Mouse (Mus musculus): Measurements from ENCODE around the gene Ckap5. TPM values are rescaled to one million over a fixed set of nuclear protein-coding genes. Genes with fewer than 3 reads are reported as not detected.

Ckap5 gene
- polyA plus RNA-seq, 1 experiment from 2014 or later = 63.7 TPM

DNA sequence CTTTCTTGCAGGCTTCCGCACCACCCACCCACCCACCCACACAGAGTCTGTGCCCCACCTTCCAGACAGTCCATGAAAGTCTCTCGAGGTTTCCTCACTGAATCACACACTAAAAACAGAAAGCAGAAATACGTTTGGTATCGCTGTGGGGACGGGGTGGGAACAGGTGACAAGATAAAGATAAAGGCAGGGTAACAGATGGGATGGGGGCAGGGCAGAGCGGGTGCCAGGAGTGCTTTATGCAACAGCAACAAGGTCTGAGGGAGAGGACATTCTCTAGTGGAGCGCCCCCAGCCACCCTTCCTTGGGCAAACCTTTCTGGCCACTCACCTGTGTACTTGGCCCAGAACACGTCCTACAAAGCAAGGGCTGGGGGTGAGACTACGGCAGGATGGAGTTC lies 108.3 kb downstream of the Ckap5 start:
- no peak overlapping the region for H3K4me3 ChIP-seq (ENCODE audit: low read length)
- no peak overlapping the region for H3K27ac ChIP-seq (ENCODE audit: low read length)
- 78% methylated on average over 9 of the region's 9 CpGs for WGBS
- H3K36me3 ChIP-seq (ENCODE audit: insufficient read depth, low read length) = no peaks in the 10 kb centered on the region
- H3K27me3 ChIP-seq (ENCODE audit: insufficient read depth, low read length) = no peaks in the 10 kb centered on the region
- no peak overlapping the region for H3K4me2 ChIP-seq (replicated peaks; ENCODE audit: low read depth, low read length)
- ATAC-seq (ENCODE audit: low FRiP score, low TSS enrichment) = no peak
- H3K9ac ChIP-seq (replicated peaks; ENCODE audit: low read length) = no peak overlapping the region
- no peaks in the 10 kb centered on the region for H3K4me1 ChIP-seq (ENCODE audit: insufficient read depth, low read length)
- no peaks in the 10 kb centered on the region for H3K9me3 ChIP-seq (ENCODE audit: low read length)

DNA sequence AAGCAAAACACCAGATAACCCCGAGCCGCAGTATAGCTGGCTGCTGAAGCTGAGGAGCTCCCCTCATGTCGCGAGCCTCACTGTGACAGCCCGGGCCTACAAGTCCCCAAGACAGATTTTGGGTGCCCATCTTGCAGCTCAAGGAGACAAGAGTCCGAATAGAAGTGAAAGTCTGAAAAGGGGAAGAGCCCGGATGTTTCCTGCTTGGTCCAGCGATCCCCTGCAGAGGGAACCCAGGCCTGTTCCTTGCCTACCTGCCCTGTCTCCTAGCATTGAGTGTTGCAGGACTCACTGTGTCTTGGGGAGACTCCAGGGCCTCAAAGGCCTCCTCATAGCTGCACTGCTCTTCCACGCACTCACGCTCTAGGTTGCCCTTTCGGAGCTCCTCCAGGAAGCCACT lies 108.9 kb downstream of the Ckap5 start:
- Histone ChIP-seq H3K27me3 (ENCODE audit: insufficient read depth, low read length) (no peaks in the 10 kb centered on the region), H3K4me1 (ENCODE audit: insufficient read depth, low read length) (no peaks in the 10 kb centered on the region), H3K4me3 (ENCODE audit: low read length) (no peak overlapping the region), H3K4me2 (replicated peaks; ENCODE audit: low read depth, low read length) (no peak overlapping the region), H3K36me3 (ENCODE audit: insufficient read depth, low read length) (no peaks in the 10 kb centered on the region), H3K27ac (ENCODE audit: low read length) (no peak overlapping the region), H3K9me3 (ENCODE audit: low read length) (no peaks in the 10 kb centered on the region), H3K9ac (replicated peaks; ENCODE audit: low read length) (no peak overlapping the region)
- 84% methylated on average over 11 of the region's 11 CpGs for WGBS
- ATAC-seq (ENCODE audit: low FRiP score, low TSS enrichment) = no peak

DNA sequence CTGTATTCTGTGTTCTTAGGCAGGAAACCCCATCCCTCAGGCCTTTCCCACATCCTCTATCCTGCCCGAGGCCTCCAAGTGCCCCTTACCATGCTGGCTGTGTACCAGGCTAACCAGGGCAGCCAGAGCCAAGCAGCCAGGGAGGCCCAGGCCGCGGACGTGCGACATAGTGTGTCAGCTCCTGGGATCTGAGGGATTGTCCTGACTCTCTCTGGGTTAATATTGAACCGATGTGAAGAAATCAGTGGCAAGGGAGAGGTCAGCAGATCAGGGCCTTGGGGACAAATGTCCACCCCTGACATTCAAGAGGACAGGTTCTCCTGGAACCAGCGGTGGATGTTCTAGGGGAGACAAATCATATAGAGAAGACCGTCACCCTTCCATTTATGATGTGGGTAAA lies 109.7 kb downstream of the Ckap5 start, which contains the start of gene F2:
Gene F2 (minus strand): TSS at position 186 of the 400 bp plus-strand sequence.
- Histone ChIP-seq H3K27ac (ENCODE audit: low read length) (no peak within 1 kb of the TSS), H3K4me1 (ENCODE audit: insufficient read depth, low read length) (no peaks in the 10 kb centered on the region), H3K9ac (replicated peaks; ENCODE audit: low read length) (no peak within 1 kb of the TSS), H3K36me3 (ENCODE audit: insufficient read depth, low read length) (no peaks in the 10 kb centered on the region), H3K27me3 (ENCODE audit: insufficient read depth, low read length) (no peaks in the 10 kb centered on the region), H3K4me2 (replicated peaks; ENCODE audit: low read depth, low read length) (no peak within 1 kb of the TSS), H3K9me3 (ENCODE audit: low read length) (no peaks in the 10 kb centered on the region), H3K4me3 (ENCODE audit: low read length) (no peak within 1 kb of the TSS)
- ATAC-seq (ENCODE audit: low FRiP score, low TSS enrichment) = no peak
- 89% methylated on average over 8 of the region's 8 CpGs for WGBS

DNA sequence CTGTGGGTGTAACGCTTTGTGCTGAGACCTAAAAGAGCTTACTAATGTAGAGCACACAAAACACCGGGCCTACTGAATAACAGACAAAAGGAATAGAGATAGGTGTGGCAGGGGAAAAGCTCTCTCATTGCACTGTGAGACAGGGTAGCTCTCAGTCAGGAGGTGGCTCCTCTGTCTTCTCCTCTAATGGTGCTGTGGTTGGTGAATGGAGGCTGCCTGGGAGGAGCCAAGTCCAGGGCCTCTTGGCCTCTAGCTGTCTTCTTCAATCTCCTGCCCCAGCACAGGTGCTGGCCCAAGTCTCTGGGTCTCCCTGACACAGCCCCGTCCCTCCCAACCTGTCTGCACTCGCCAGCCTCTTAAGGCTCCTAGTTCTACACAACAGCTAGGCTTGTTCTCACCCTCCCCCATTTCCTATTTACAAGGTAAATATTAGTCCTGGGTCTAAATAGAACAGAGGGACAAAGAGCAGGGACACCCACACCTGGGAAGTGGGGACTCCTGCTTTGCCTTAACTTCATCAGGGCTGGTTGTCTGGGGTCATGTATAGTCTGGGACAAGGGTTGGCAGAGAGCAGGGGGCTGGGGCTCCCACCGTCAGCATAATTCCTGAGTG lies 110.3 kb downstream of the Ckap5 start:
- Histone ChIP-seq H3K9ac (replicated peaks; ENCODE audit: low read length) (no peak overlapping the region), H3K4me1 (ENCODE audit: insufficient read depth, low read length) (no peaks in the 10 kb centered on the region), H3K4me3 (ENCODE audit: low read length) (no peak overlapping the region), H3K9me3 (ENCODE audit: low read length) (no peaks in the 10 kb centered on the region), H3K27ac (ENCODE audit: low read length) (no peak overlapping the region), H3K36me3 (ENCODE audit: insufficient read depth, low read length) (no peaks in the 10 kb centered on the region), H3K27me3 (ENCODE audit: insufficient read depth, low read length) (no peaks in the 10 kb centered on the region), H3K4me2 (replicated peaks; ENCODE audit: low read depth, low read length) (no peak overlapping the region)
- 71% methylated on average over 5 of the region's 5 CpGs for whole genome bisulfite sequencing
- ATAC-seq (ENCODE audit: low FRiP score, low TSS enrichment) = no peak

DNA sequence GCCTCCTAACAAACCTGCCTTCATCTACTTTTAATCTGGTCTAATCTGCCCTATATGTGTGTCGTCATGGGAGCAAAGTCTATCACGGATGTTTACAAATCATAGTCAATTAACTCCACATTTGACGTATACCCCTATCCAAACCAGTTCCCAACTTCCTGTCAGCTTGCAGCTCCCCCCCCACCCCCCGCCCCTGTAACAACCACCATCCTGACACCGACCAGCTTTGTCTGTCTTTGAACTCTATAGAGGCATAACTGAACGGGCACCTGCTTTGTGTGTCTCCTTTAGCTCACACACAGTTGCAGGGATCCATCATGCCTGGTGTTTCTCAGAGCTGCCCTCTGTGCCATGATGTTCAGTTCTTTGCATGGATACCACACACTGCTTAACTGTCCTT lies 112.4 kb downstream of the Ckap5 start:
- H3K27ac ChIP-seq (ENCODE audit: low read length) = no peak overlapping the region
- H3K9ac ChIP-seq (replicated peaks; ENCODE audit: low read length) = no peak overlapping the region
- no peaks in the 10 kb centered on the region for H3K4me1 ChIP-seq (ENCODE audit: insufficient read depth, low read length)
- no peaks in the 10 kb centered on the region for H3K27me3 ChIP-seq (ENCODE audit: insufficient read depth, low read length)
- no peak overlapping the region for H3K4me3 ChIP-seq (ENCODE audit: low read length)
- H3K36me3 ChIP-seq (ENCODE audit: insufficient read depth, low read length) = peaks cover 7% of the 10 kb centered on the region
- H3K4me2 ChIP-seq (replicated peaks; ENCODE audit: low read depth, low read length) = no peak overlapping the region
- ATAC-seq (ENCODE audit: low FRiP score, low TSS enrichment) = no peak
- H3K9me3 ChIP-seq (ENCODE audit: low read length) = no peaks in the 10 kb centered on the region
- WGBS = 76% methylated on average over 6 of the region's 6 CpGs

DNA sequence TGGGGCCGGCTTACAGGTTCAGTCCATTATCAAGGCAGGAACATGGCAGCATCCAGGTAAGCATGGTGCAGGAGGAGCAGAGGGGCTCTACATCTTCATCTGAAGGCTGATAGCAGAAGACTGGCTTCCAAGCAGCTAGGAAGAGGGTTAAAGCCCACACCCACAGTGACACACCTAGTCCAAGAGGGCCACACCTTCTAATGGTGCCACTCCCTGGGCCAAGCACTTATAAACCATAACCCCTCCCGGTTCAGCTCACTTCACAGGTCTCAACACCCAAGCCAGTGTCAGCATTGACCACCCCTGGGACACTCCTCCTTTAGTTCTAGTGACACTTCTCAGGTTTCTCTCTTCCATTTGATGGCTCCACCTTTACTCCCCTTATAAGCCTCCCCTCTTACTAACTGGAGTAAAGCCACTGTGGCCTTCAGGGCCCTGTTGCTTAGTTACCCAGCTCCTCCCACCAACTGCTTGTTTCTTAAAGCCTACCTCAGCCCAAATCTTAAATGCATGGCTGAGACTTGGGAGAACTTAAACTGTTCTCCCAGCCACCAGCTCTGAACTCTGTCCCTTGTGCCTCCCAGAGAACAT lies 116.4 kb downstream of the Ckap5 start:
- no peak overlapping the region for H3K4me2 ChIP-seq (replicated peaks; ENCODE audit: low read depth, low read length)
- H3K27me3 ChIP-seq (ENCODE audit: insufficient read depth, low read length) = no peaks in the 10 kb centered on the region
- H3K9me3 ChIP-seq (ENCODE audit: low read length) = no peaks in the 10 kb centered on the region
- no peaks in the 10 kb centered on the region for H3K4me1 ChIP-seq (ENCODE audit: insufficient read depth, low read length)
- no peak for ATAC-seq (ENCODE audit: low FRiP score, low TSS enrichment)
- 85% methylated on average over 2 of the region's 2 CpGs for WGBS
- H3K27ac ChIP-seq (ENCODE audit: low read length) = no peak overlapping the region
- no peak overlapping the region for H3K4me3 ChIP-seq (ENCODE audit: low read length)
- H3K36me3 ChIP-seq (ENCODE audit: insufficient read depth, low read length) = peaks cover 44% of the 10 kb centered on the region
- H3K9ac ChIP-seq (replicated peaks; ENCODE audit: low read length) = no peak overlapping the region

DNA sequence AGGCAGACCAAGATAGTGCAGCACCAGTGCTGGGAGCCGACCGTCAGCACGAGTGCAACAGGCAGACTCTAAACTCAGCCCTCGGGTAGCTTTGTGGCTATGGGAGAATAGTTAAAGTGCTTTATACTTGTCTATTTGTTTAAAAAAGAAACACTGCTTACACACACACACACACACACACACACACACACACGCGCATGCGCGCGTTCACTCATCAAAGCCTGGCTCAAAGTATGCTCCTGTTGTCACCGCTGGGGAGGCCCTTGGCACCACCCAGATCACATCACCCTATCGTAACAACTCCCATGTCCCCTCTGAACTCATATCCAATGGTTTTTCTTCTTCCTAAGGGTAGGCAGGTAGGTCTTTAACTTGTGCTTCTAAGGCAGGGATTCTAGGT lies 117.5 kb downstream of the Ckap5 start:
- Histone ChIP-seq H3K27ac (ENCODE audit: low read length) (no peak overlapping the region), H3K36me3 (ENCODE audit: insufficient read depth, low read length) (peaks cover 44% of the 10 kb centered on the region), H3K9me3 (ENCODE audit: low read length) (no peaks in the 10 kb centered on the region), H3K9ac (replicated peaks; ENCODE audit: low read length) (no peak overlapping the region), H3K4me3 (ENCODE audit: low read length) (no peak overlapping the region), H3K4me1 (ENCODE audit: insufficient read depth, low read length) (peaks cover 9% of the 10 kb centered on the region), H3K27me3 (ENCODE audit: insufficient read depth, low read length) (no peaks in the 10 kb centered on the region), H3K4me2 (replicated peaks; ENCODE audit: low read depth, low read length) (no peak overlapping the region)
- no peak for ATAC-seq (ENCODE audit: low FRiP score, low TSS enrichment)
- 95% methylated on average over 11 of the region's 11 CpGs for WGBS

DNA sequence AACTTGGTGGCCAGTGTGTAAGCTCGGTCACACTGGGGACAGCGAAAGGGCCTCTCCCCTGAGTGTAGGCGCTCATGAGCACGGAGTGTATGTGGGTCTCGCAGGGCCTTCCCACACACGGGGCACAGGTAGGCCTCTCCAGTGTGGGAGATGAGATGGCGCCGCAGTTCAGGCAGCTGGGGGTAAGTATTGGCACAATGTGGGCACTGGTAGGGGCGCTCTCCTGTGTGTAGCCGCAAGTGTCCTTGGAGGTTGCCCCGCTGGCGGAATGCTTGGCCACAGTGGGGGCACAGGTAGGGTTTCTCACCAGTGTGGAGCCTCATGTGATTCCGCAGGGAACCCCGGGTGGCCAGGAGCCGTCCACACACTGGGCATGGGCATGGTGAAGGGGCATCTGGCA lies 118.8 kb downstream of the Ckap5 start:
- Histone ChIP-seq H3K36me3 (ENCODE audit: insufficient read depth, low read length) (peaks cover 44% of the 10 kb centered on the region), H3K9me3 (ENCODE audit: low read length) (no peaks in the 10 kb centered on the region), H3K9ac (replicated peaks; ENCODE audit: low read length) (no peak overlapping the region), H3K4me1 (ENCODE audit: insufficient read depth, low read length) (peaks cover 9% of the 10 kb centered on the region), H3K4me2 (replicated peaks; ENCODE audit: low read depth, low read length) (no peak overlapping the region), H3K4me3 (ENCODE audit: low read length) (no peak overlapping the region), H3K27me3 (ENCODE audit: insufficient read depth, low read length) (no peaks in the 10 kb centered on the region), H3K27ac (ENCODE audit: low read length) (no peak overlapping the region)
- WGBS = 98% methylated on average over 15 of the region's 15 CpGs
- no peak for ATAC-seq (ENCODE audit: low FRiP score, low TSS enrichment)

DNA sequence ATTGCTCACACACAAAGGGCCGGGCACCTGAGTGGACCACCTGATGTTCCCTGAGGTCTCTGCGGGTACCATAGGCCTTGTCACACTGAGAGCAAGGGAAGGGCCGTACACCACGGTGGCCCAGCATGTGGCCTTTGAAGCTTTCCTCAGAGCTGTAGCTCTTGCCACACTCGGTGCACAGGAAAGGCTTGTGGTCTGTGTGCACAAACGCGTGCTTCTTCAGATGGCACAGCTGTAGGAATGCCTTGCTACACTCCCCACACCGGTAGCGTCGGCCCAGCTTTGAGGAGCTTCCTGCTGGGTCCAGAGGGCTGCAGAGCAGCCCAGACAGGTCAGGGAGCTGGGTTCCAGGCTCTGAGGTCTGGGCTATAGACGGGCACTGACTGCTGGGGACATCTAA lies 119.2 kb downstream of the Ckap5 start:
- H3K9ac ChIP-seq (replicated peaks; ENCODE audit: low read length) = no peak overlapping the region
- H3K27me3 ChIP-seq (ENCODE audit: insufficient read depth, low read length) = no peaks in the 10 kb centered on the region
- no peaks in the 10 kb centered on the region for H3K9me3 ChIP-seq (ENCODE audit: low read length)
- no peak overlapping the region for H3K4me3 ChIP-seq (ENCODE audit: low read length)
- ATAC-seq (ENCODE audit: low FRiP score, low TSS enrichment) = no peak
- 95% methylated on average over 11 of the region's 11 CpGs for WGBS
- no peak overlapping the region for H3K27ac ChIP-seq (ENCODE audit: low read length)
- H3K4me2 ChIP-seq (replicated peaks; ENCODE audit: low read depth, low read length) = no peak overlapping the region
- peaks cover 44% of the 10 kb centered on the region for H3K36me3 ChIP-seq (ENCODE audit: insufficient read depth, low read length)
- H3K4me1 ChIP-seq (ENCODE audit: insufficient read depth, low read length) = peaks cover 11% of the 10 kb centered on the region

DNA sequence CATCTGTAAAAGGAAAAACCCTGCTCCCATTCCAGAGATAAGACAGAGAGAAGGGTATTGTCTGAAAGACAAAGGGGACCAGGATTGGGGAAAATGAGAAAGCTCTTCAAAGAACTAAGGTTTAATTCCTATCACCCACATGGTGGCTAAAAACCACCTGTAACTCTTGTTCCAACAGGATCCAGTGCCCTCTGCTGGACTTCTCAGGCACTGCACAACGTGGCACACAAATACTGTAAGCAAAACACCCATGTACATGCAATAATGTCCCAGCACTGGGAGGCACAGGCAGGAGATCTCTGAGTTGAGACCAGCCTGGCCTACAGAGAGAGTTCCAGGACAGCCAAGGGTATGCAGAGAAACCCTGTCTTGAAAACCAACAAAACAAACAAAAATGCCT lies 120.2 kb downstream of the Ckap5 start:
- H3K9me3 ChIP-seq (ENCODE audit: low read length) = no peaks in the 10 kb centered on the region
- H3K4me1 ChIP-seq (ENCODE audit: insufficient read depth, low read length) = peaks cover 19% of the 10 kb centered on the region
- H3K4me2 ChIP-seq (replicated peaks; ENCODE audit: low read depth, low read length) = no peak overlapping the region
- ATAC-seq (ENCODE audit: low FRiP score, low TSS enrichment) = no peak
- H3K27ac ChIP-seq (ENCODE audit: low read length) = no peak overlapping the region
- no peak overlapping the region for H3K9ac ChIP-seq (replicated peaks; ENCODE audit: low read length)
- 21% methylated on average over 1 of the region's 1 CpGs for WGBS
- H3K36me3 ChIP-seq (ENCODE audit: insufficient read depth, low read length) = peaks cover 44% of the 10 kb centered on the region
- H3K4me3 ChIP-seq (ENCODE audit: low read length) = no peak overlapping the region
- H3K27me3 ChIP-seq (ENCODE audit: insufficient read depth, low read length) = no peaks in the 10 kb centered on the region
